Mouse (Mus musculus) urinary bladder, postnatal 36 days (tissue): Measurements from ENCODE around the gene Cntnap5b.
"Not testable (repeated sequence)": the region's sequence is repeated elsewhere in the genome, so short reads cannot be mapped to it uniquely, and the experiment has no call there.

Experiments
- DNase-seq, 2 experiments: peaks; one replicate each; pipeline ENCODE4 v3.0.0; 2022; ENCODE audit warnings: low spot score in 2 of 2, mixed read lengths in 1 of 2

Cntnap5b gene

DNA sequence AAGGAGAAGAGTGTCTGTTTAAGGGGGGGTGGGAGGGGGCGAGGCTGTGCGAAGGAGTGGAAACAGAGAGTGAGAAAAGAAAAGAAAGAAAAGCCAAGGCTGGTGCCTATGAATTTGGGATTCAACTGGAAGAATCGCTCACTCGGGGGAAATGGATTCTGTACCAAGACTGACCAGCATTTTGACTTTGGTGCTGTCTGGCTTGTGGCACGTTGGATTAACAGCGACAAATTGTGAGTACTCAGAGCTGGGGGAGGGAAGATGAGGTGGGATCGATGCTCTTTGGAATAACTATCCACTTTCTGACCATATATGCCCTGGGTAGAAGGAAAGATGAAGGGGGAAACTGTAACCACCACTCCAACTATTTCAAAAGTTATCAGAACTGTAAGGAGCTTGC lies at the start of gene Cntnap5b:
TSS of gene Cntnap5b (plus strand) at position 152 of the 400 bp plus-strand sequence.
- no peak for DNase-seq

DNA sequence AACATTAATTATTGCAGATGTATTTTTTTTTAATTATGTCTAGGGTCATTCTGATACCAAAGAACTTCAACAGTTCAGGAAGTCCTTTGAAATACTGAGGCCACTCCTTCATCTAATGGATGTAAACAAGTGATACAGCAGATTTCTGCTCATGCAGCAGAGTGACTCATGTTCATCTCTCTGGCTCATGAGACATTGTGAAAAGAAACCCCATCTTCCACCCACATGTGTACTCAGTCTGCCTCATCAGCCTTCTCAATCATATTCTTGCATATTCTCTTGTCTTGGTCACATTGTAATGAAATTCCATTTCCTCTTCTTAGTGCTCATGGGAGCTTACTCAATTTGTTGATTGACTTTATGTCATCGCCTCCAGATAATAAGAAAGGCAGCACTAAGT lies 12.6 kb upstream of the Cntnap5b start:
- no peak for DNase-seq

DNA sequence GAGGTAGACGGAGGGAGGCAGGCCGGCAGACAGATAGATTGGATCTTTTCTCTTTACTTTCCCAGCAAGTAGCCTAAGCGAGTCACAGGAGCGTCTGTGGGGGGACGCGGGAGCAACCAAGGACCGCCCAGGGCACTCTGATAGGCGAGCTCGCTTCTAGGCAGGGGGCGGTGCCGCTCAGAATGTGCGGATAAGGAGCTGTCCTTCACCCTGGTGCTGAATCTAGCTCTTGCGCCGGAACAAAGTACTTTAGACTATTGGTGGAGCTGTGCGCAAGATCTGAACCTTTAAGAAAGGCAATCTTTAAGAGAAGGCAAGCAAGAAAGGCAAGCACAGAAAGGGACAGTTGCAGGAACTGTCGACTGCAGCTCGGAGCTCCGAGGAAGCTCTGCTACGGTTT lies 382 bp upstream of the Cntnap5b start:
- DNase-seq = peak in 1 of 2 experiments; percentile 20

DNA sequence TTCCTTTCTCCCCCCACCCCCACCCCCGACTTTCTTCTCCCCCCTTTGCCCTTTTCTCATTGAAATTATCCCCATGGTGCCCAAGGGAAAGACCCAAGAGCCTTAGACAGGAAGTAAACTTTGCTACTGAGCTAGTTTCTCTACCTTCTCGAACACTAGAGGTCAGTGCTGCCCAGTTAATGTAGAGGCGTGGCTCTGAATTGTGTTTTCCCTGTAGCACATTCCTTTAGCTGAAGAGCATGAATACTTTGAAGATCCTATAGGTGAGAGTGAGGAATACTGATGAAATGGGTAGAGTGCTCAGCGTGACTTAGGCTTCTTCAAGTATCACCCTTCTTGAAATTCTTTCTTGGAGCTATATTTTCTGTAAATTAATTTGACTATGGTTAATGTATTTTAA lies 1.6 kb downstream of the Cntnap5b start:
- DNase-seq = peak; percentile 1

DNA sequence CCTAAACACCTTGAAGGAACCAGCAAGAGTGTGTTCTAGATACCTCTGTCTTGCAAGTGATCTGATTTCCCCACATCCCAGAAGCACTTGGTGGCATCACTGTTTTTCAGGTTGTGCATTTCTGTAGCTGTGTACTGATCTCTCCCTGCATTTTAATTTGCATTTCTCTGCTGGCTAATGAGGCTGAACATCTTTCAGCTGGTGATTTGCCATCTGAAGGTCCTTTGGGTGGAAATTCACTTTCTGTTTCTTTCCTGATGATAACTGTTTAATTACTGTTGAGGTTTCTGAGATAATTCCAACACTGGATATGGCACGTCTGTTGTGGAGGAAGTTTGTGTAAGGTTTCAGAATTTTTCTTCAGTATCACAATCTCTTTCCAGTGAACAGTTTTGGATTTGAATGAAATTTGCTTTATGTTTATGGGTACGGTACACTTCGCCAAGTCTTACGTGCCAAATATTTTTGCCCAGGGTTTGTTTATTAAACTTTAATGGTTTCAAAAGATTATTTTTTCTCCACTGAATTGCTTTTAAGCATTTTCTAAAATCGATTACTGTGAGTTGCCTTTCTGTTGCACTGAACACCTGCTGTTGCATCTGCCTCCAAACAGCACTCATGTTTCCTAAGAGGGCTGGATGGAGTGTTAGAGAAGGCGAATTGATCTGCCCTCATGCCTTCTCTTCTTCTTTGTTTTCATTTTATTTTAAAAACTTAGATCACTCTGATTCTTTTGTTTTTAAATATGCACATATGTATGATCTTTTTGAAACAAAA lies 41.0 kb downstream of the Cntnap5b start:
- no peak for DNase-seq

DNA sequence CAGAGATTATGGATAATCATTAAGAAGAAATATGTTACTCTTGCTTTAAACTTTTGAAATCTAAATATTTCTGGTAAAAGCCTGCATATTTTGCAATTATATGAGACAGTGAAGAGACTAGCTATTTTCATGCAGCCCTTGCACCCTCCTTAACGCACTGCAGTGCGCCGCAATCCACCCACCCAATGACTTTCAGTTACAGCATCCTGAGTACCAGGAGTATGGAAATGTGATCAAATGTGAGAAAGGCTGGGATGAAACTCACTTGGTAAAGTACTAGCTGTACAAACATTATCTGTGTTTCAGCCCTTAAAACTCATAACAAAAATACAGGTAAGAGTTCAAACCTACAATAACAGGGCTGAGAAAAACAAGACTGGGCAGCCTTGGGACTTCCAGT lies 99.8 kb downstream of the Cntnap5b start:
- DNase-seq = no peak

DNA sequence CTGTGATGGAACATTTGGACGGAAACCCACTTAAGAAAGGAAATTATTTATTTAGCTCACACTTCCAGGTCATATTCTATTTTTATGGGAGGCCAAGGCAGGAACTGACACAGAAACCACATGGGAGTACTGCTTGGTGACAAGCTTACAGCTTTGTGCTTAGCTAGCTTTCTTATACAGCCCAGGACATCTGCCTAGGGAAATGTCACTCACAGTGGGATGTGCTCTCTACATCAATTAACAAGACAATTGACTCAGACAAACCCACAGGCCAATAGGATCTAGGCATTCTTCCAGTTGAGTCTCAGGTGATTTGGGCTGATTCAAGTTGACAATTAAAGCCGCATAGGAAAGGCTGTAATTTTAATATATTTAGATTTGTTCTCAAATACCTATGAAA lies 135.2 kb downstream of the Cntnap5b start:
- no peak for DNase-seq

DNA sequence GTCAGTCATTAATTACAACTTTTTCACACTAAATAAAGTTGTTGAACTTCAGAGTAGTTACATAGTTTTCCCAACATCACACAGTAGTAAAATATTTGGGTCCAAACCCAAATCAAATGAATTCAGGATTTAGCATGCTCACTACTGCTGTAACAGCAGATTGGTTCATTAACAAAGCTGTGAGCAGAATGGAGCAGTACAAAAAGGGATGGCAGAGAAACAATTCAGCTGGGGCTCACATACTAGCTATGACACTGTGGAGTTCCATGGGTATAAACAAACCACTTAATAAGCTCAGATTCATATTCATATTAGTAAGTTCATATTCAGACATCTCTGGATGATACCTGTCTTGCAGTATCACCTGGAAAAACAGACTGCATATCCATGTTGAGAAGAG lies 170.9 kb downstream of the Cntnap5b start:
- no peak for DNase-seq

DNA sequence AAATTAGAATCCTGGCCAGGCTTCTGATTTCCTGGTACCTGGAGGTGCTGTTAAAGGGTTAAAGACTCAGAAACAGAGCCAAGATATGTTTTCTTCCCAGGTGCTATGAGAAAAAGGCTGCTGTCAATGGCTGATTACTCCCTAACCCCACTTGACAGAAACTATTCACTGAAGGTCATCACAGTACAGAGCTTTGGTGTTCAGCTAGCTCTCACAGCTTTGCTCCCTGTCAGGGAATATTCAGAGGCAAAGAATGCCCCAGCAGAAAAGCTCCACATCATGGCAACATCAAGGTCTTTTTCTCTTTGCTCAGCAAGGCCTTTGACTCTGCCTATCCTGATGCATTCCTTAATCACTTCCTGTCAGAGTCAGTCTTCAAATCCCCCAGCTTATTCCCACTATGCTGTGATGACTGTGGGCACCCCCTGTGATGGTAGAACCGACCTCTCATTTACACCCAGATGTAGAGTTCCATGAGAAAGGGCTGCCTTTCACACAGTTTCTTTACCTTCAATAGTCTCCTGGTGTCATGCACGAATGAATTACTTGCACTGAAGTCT lies 186.9 kb downstream of the Cntnap5b start:
- DNase-seq = no peak

DNA sequence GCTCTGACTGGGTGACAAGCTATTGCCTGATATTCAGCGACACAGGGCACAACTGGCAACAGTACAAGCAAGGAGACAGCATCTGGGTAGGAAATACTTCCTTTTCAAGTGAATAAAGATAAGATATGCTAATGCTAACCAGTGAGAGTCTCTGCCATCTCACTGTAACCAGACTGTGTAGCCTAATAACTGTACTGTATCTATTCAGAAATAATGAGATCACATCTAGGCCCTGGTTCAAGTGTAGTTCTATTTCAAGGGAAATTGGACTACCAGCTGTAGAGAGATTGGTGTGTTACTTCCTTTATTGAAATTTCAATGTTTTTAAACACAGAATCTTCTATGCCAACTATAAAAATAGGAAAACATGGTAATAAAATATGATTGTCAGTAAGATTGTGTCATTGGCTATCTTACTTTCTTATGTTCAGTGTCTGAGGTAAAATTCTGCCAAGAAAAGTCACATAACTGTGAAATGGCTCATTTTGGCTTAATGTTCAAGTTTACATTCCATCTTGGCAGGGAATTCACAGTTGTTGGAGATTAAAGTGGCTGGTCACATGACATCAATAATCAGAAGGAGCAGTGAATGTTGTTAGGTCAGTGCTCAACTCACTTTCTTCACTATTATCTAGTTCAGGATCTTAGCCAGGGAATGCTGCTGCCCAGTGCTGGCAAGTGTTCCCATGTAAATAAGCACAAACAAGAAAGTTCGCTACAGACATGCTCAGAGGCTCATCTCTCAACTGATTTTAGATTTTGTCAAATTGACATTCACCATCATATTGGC lies 194.9 kb downstream of the Cntnap5b start:
- DNase-seq = no peak

DNA sequence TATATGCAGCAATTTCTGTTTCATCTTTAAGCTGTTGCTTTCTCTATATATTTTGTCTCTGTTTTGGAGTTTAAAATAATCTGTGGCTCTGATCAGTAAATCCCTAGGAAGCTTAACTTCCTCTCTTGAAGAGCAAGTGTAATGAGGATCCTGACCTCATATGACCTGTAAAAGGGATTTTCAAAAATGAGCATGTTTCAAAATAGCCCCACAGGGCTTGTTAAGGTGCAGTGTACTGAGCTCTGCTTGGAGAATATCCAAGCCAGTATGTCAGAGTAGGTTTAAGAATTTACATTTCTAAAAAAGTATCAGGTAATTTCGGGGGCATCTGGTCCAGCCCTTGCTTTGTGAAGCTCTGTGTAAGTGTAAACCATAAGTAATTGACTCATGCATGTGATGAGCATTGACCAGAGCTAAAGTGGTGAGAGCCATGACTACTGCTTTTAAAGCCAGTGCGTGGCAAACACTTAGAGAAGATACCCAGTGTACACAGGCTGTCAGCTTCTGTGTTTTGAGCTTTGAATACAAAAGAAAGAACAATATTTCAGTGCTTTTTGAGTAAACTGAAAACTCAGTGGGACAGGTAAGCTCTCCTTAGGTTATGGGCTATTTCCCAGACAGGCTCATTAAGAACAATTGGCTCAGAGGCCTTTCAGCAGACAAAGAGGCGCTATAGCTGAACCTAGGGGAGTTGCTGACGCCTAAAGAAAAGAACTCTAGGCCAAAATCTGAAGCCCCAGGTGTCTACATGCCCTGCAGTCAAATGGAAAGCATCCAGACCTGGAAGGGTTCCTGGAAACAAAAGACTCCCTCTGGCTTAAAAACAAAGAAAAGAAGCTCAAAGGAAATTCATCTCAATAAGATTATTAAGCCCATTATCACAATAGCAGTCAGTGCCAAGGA lies 197.9 kb downstream of the Cntnap5b start:
- no peak for DNase-seq

DNA sequence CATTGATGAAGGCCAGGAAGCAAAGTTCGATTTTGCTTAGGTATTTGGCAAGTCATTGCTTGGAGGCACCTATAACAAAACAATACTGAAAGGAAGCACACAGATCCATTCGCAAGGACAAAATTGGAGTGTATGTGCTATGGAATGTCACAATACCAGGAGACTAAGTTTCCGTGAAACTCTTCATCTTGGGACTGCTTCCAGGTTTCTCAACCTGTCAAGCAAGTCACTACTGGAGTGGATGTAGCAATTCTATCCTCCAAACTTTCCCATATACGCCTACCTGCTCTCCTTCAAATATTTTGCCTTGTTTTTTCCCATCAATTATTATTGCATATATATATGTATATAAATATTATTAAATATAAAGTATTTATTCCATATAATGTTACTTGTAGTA lies 228.7 kb downstream of the Cntnap5b start:
- not testable (repeated sequence) for DNase-seq

DNA sequence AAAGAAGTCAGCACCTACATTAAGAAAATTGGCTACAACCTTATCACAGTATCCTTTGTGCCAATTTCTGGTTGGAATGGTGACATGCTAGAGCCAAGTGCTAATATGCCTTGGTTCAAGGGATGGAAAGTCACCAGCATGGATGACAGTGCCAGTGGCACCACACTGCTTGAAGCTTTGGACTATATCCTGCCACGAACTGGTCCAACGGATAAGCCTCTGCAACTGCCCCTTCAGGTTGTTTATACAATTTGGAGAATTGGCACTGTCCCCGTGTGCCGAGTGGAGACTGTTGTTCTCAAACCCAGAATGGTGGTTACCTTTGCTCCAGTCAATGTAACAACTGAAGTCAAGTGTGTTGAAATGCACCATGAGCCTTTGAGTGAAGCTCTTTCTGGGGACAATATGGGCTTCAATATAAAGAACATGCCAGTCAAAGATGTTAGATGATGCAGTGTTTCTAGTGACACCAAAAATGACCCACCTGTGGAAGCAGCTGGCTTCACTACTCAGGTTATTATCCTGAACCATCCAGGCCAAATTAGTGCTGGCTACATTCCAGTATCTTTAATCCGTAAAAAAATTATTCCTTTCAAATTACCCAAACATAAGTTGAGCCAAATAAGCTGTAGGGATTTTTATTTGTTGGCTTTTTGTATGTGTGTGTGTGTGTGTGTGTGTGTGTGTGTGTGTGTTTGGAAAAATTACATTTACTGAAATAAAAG lies 233.6 kb downstream of the Cntnap5b start:
- no peak for DNase-seq

DNA sequence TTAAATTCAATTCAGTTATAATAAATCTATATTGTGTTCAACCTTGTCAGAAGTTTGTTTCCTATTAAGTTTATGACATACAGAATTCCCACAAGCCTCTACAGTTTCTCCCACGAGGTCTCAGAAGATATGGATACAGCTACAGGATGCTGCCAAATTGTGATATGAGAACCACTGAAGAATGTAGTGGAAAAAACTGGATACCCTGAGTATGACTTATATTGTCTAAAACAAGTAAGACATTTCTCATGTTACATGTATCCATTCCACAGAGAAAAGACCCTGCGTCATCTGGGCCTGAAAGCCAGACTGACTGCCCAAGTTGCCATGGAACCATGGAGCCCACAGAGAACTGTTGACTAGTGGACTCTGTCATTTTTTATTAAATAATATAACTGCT lies 269.2 kb downstream of the Cntnap5b start:
- DNase-seq = no peak

DNA sequence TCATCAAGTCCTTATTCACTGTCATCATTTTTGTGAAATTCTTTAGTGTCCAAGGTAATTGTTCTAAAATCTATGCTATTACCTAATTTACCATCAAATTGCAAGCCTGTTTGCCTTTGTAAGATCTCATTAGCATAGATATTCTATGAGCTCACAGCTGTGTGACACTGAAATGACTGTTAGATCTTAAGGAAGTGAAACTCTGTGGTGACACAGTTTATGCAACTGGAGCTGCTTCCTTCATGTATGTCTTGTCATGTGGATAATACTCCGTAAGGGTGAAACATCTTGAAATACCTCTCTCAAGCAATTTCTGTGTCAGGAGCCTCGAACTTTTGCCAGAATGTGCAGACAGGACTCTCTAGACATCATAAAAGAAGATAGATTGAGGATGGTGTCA lies 307.2 kb downstream of the Cntnap5b start:
- no peak for DNase-seq

DNA sequence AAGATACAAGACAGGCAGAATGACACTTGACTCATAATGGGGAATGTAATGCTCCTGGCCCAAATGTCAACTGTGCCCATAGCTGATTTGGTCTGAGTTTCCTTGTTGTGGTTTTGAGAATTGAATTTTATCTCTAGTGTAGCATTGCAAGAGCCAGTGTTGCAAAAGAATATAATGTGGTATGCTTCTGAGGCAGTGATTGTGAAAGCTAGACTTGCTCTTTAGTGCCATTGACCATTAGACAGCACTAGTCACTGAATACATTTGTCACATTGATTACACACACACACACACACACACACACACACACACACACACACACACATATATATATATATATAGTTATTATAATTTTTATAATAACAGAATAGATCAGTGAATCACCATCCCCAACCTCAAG lies 328.0 kb downstream of the Cntnap5b start:
- DNase-seq = no peak

DNA sequence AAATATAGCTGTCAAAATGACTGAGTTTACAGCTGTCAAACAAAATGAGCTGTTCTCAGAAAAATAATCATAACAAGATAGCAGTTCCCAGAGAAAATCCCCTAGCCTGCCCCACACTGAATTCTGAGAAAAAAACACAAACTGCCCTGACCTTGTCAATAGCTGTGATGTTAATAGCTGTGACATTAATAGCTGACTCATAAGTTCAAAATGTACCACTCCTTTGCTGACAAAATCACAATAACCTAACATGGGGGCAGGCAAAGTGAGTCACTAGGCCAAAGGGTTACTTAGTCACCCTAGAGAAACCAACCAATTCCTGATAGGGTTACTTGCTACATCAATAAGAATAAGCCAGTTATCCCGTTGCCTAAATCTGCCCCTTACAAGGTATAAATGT lies 328.5 kb downstream of the Cntnap5b start:
- DNase-seq = peak in 1 of 2 experiments; percentile 0

DNA sequence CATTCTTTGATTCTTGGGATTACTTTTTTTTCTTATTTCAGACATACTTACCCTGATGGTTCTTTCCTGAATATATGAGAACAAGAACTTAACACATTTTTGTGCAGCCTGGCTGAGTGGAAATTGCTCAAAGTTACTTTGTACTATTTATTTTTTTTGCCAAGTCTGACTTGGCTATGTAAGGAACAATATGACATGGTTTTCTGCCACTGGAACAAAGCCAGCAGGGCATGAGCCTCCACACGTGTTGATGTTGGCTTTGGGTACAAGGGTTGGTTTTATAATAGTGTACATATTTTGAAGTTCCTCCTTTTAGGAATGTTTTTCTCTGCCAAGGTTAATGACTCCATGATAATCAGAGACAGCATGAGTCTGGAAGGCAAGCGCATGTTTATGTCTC lies 331.8 kb downstream of the Cntnap5b start:
- DNase-seq = peak in 1 of 2 experiments; percentile 9

DNA sequence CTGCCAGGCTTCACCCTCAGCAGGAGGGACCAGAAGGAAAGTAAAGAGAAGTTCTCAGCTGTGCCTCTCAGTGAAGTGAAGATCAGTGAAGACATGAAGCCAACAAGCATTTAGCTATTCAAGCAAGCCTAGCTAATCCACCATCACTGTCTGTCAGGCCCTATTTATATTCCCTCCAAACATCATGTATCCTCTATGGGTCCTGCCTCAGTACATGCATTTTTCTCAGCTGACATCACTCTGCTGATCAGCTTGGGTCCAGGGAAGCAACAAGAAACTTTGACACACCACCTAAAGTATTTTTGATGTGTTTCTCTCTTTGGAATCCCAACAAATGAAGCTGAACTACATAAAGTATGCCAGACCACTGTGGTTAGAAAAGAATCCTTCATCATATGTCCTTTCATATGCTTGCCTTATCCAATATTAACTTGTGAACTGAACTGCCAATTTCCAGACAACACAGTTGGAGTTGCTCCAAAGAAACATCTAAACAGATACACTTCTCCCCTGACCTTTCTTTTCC lies 349.9 kb downstream of the Cntnap5b start:
- DNase-seq = no peak

DNA sequence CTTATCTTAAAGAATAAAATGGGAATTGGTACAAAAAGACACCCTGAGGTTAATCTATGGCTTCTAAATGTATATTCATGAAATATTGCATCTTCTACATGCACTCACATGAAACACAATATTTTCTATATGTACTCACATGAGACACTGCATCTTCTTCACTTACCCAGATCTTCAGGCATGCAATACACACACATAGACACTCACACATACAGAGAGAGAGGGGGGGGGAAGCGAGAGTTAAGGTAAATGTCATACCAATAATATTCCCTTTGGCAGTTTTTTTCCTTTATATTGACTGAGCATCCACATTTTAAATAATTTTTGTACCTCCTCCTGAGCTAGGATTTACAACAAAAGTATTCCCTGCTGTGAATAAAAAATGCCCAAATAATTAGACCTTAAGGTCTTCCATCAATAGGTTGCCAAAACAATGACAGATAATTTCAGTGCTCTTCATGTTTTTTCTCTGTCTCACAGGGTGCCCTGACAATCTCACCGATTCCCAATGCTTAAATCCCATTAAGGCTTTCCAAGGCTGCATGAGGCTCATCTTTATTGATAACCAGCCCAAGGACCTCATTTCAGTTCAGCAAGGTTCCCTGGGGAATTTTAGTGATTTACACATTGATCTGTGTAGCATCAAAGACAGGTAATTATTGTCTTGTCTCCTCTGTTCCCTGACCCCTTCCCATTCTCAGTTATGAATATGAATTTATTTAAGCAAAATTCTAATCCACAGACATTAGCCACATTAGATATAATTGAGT lies 391.2 kb downstream of the Cntnap5b start:
- no peak for DNase-seq
